ENCODE assay signal across 7 mouse cellular contexts in the genomic region with DNA sequence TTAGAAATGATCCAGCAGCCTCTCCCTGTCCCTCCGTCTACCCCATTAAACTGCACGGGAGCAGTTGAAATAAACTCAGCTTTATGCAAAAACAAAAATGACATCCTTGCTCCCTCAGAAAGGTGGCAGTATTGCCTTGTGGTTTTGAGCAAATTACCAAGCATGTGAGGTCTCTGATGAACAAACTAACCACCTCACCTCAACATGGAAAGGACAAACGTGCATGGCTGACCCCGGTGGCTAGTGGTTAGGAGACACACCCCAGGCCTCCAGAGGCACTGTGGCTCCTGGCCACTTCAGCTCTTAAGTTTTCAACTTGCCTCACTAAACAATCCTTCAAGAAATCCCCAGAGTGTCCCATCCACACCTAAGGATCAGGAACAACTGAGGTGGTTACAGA. TPM values are rescaled to one million over a fixed set of nuclear protein-coding genes. Genes with fewer than 3 reads are reported as not detected.
A peak's percentile ranks its signal among the peaks of the same experiment; 100 is the strongest.
DNase-seq lines count a peak whose midpoint lies in the region; ATAC-seq and TF ChIP-seq lines count a peak whose summit lies in the region.

No protein-coding gene starts in this region.

- H3K27me3 ChIP-seq in heart, embryonic 14.5 days (ENCODE audit: control insufficient read depth, insufficient read depth, low read length) = no peaks in the 10 kb centered on the region

- H3K9ac ChIP-seq in heart, embryonic 14.5 days (ENCODE audit: low read length) = peak overlapping the region; percentile 85

- H3K9me3 ChIP-seq in heart, embryonic 14.5 days (ENCODE audit: control insufficient read depth, low read length) = no peaks in the 10 kb centered on the region

- WGBS in heart, embryonic 14.5 days = 17% methylated on average over 4 of the region's 4 CpGs

- no peak overlapping the region for H3K4me3 ChIP-seq in layer of hippocampus, adult 2 months
- peak overlapping the region; percentile 57 to 92 for H3K4me3 ChIP-seq in heart, embryonic 14.5 days (ENCODE audit: control insufficient read depth in 1 of 2, insufficient read depth in 1 of 2, low read depth in 1 of 2, low read length in 2 of 2)

- H3K4me1 ChIP-seq in heart, embryonic 14.5 days (ENCODE audit: control insufficient read depth in 2 of 2, insufficient read depth in 2 of 2, low read length in 2 of 2) = peaks cover 13 to 32% of the 10 kb centered on the region in 2 experiments

- 0 out of 2 replicates have a peak, but pooled peaks cover 3% of the 10 kb centered on the region for H3K36me3 ChIP-seq in heart, embryonic 14.5 days (ENCODE audit: control insufficient read depth, insufficient read depth, low read length)

- H3K4me2 ChIP-seq in heart, embryonic 14.5 days (ENCODE audit: low read length) = peak overlapping the region; percentile 67

- TF ChIP-seq CTCF in layer of hippocampus, adult 2 months (conservative IDR thresholded peaks at IDR 0.05) = peak; percentile 81

- peak in 1 of 2 experiments; percentile 44 for DNase-seq in layer of hippocampus, adult 2 months (ENCODE audit: low spot score in 2 of 2)
- DNase-seq in layer of hippocampus, adult 9-11 months = no peak
- peak; percentile 14 for DNase-seq in cerebellum, adult 8-10 months
- DNase-seq in lung, postnatal 36 days = peak; percentile 42
- no peak for DNase-seq in right cerebral cortex, postnatal 25 days
- no peak for DNase-seq in thymus, adult 18-20 months

- no peak for ATAC-seq in heart, embryonic 14.5 days (ENCODE audit: insufficient number of reproducible peaks, insufficient read depth, low FRiP score, low read depth)

- no peak overlapping the region for H3K27ac ChIP-seq in layer of hippocampus, adult 2 months
- H3K27ac ChIP-seq in heart, embryonic 14.5 days (replicated peaks in 1 of 2; ENCODE audit: control insufficient read depth in 1 of 2, insufficient read depth in 1 of 2, low read depth in 2 of 2, low read length in 2 of 2) = peak overlapping the region; percentile 83 to 92

RNA-seq across cellular contexts. Expression of a gene that starts 1.5 kb away (rescaled TPM):
- total RNA-seq in layer of hippocampus, adult 2 months (2021) = under 1 TPM; 0.39 to 0.97 TPM
- polyA plus RNA-seq in heart, embryonic 14.5 days (2014; fragmentation: Nextera tagmentation; extraction: Ambion mirVana) = 68.7 and 69.8 TPM in 2 replicates

Comparison
In these comparisons a context has a peak if more than half of its experiments do, and no peak if none do; other contexts are left out.
1. DNase-seq: peak in cerebellum, adult 8-10 months (single experiment) and lung, postnatal 36 days (single experiment); none in layer of hippocampus, adult 9-11 months (single experiment), right cerebral cortex, postnatal 25 days (single experiment) and thymus, adult 18-20 months (0 of 2).